Mouse (Mus musculus) midbrain, embryonic 13.5 days (tissue): ENCODE measurements at regions not wholly inside any gene's neighbourhood (a gene's known extent, or its start where the extent isn't known, plus 50 kb on each side); places are given as distances from the start of the nearest gene placed in this dataset.

Experiments used
- ATAC-seq: fragments of 200-750 bp; cut with Nextera tagmentation; 2 replicates; pipeline ENCODE4 v1.8.0; 2017; ENCODE audit warnings: mild to moderate bottlenecking, moderate TSS enrichment, moderate library complexity
- H3K27ac ChIP-seq: fragments of 300-500 bp; sonication (generic); 2 replicates; pipeline ENCODE4 v1.5.1; 2015; ENCODE audit warnings: inconsistent platforms, mild to moderate bottlenecking, moderate library complexity
- H3K27me3 ChIP-seq: fragments of 300-500 bp; sonication (generic); 2 replicates; pipeline ENCODE4 v1.6.1; 2015; ENCODE audit warnings: mild to moderate bottlenecking, inconsistent platforms
- H3K36me3 ChIP-seq: fragments of 300-500 bp; sonication (generic); 2 replicates; pipeline ENCODE4 v1.6.1; 2015; ENCODE audit warnings: mild to moderate bottlenecking, inconsistent platforms
- H3K4me1 ChIP-seq: fragments of 300-500 bp; sonication (generic); replicated peaks from 2 replicates; pipeline ENCODE4 v1.6.1; 2015; ENCODE audit warnings: inconsistent platforms
- H3K4me2 ChIP-seq: fragments of 300-500 bp; sonication (generic); replicated peaks from 2 replicates; pipeline ENCODE4 v1.6.1; 2015; ENCODE audit warnings: moderate library complexity, mild to moderate bottlenecking, inconsistent platforms
- H3K4me3 ChIP-seq: fragments of 300-500 bp; sonication (generic); replicated peaks from 2 replicates; pipeline ENCODE4 v1.5.1; 2015; ENCODE audit warnings: mild to moderate bottlenecking, inconsistent platforms
- H3K9ac ChIP-seq: fragments of 300-500 bp; sonication (generic); replicated peaks from 2 replicates; pipeline ENCODE4 v1.6.1; 2015; ENCODE audit warnings: mild to moderate bottlenecking, inconsistent platforms
- H3K9me3 ChIP-seq: fragments of 300-500 bp; sonication (generic); 2 replicates; pipeline ENCODE4 v1.6.1; 2016; ENCODE audit warnings: mild to moderate bottlenecking, inconsistent platforms
- WGBS: fragments of 180-500 bp; shearing (Covaris S2); methylation state at CpG from one replicate; pipeline ENCODE4 v1.1.7; 2015; 5-methylcytosine and 5-hydroxymethylcytosine counted together

- no peak for ATAC-seq
- Histone ChIP-seq H3K36me3 (no peaks in the 10 kb centered on the region), H3K4me3 (no peak overlapping the region), H3K4me2 (no peak overlapping the region), H3K9ac (no peak overlapping the region), H3K27me3 (no peaks in the 10 kb centered on the region), H3K9me3 (no peaks in the 10 kb centered on the region), H3K27ac (no peak overlapping the region), H3K4me1 (0 out of 2 replicates have a peak, but pooled peaks cover 10% of the 10 kb centered on the region)
These were observed 51.7 kb upstream of the Rasgrf1 start for GRCm38 (mm10) chr9:89858005-89858404.

GRCm38 (mm10) chr9:89850491-89851282 lies 59.0 kb upstream of the Rasgrf1 start:
- Histone ChIP-seq H3K4me3 (no peak overlapping the region), H3K4me1 (no peaks in the 10 kb centered on the region), H3K27me3 (no peaks in the 10 kb centered on the region), H3K27ac (no peak overlapping the region), H3K9me3 (no peaks in the 10 kb centered on the region), H3K4me2 (no peak overlapping the region), H3K9ac (no peak overlapping the region), H3K36me3 (no peaks in the 10 kb centered on the region)
- 89% methylated on average over 10 of the region's 10 CpGs for WGBS
- no peak for ATAC-seq

GRCm38 (mm10) chr9:89849947-89850346 lies 59.8 kb upstream of the Rasgrf1 start:
- WGBS: 93% methylated on average over 3 of the region's 3 CpGs
- no peaks in the 10 kb centered on the region for H3K36me3 ChIP-seq
- H3K27me3 ChIP-seq: no peaks in the 10 kb centered on the region
- no peak for ATAC-seq
- H3K9me3 ChIP-seq: no peaks in the 10 kb centered on the region
- H3K9ac ChIP-seq: no peak overlapping the region
- no peaks in the 10 kb centered on the region for H3K4me1 ChIP-seq
- no peak overlapping the region for H3K27ac ChIP-seq
- H3K4me2 ChIP-seq: no peak overlapping the region
- H3K4me3 ChIP-seq: no peak overlapping the region

DNA sequence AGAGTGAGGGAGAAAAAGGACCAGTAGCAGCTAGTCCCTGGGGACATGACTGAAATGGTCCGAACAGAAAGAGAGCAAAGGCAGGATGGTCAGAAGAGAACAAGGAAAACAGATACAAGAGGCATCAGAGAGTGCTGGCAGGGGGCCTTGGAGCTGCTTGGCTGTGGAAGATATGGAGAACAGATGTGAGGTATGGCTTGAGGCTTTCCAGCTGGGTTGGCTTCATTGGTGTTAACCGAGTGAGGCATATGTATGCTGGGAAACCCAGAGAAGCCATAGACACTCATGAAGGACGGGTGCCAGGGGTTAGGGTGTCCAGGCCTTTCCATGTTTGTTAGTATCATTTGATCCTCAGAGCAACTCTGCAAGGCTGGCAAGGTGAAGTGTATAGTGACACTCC lies 61.1 kb upstream of the Rasgrf1 start:
- Histone ChIP-seq H3K27ac (no peak overlapping the region), H3K4me2 (no peak overlapping the region), H3K9me3 (no peaks in the 10 kb centered on the region), H3K36me3 (no peaks in the 10 kb centered on the region), H3K27me3 (no peaks in the 10 kb centered on the region), H3K9ac (no peak overlapping the region), H3K4me1 (no peaks in the 10 kb centered on the region), H3K4me3 (no peak overlapping the region)
- 78% methylated on average over 3 of the region's 3 CpGs for WGBS
- ATAC-seq: no peak

DNA sequence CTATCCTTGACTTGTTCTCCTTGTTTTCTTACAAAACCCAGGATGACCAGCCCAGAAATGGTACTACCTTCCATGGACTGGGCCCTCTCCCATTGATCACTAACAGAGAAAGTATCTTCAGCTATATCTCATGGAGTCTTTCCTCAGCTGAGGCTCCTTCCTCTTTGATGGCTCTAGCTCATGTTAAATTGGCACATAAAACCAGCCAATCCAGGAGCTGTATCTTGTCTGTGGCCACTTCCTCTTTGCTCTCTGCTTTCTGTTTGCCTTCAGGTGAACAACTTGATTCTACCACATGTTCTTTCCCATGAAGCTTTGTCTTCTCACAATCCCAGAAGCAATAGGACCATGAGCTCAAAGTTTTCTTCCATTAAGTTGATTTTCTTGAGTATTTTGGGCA lies 62.7 kb upstream of the Rasgrf1 start:
- Histone ChIP-seq H3K4me2 (no peak overlapping the region), H3K27ac (no peak overlapping the region), H3K9ac (no peak overlapping the region), H3K4me1 (no peaks in the 10 kb centered on the region), H3K36me3 (no peaks in the 10 kb centered on the region), H3K4me3 (no peak overlapping the region), H3K27me3 (no peaks in the 10 kb centered on the region), H3K9me3 (no peaks in the 10 kb centered on the region)
- no peak for ATAC-seq

DNA sequence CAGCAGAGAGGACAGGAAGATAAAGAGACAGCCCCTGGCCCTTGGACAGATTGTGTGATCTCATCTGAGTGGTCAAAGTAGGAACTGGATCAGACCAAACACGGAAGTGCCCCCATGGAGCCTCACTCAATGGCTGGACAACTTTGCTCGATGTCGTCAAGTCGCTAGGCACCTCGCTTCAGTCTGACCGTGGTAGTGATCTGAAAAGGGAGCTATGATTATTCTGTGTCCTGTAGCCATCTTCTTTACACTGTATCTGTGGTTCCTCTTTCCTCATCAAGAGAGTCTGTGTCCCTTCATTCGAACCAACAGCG lies 67.0 kb upstream of the Rasgrf1 start:
- H3K4me2 ChIP-seq: no peak overlapping the region
- H3K4me3 ChIP-seq: no peak overlapping the region
- no peaks in the 10 kb centered on the region for H3K36me3 ChIP-seq
- no peak overlapping the region for H3K27ac ChIP-seq
- no peaks in the 10 kb centered on the region for H3K9me3 ChIP-seq
- no peak; the same call in 1 of the 2 replicates for ATAC-seq
- WGBS: 90% methylated on average over 8 of the region's 8 CpGs
- H3K9ac ChIP-seq: no peak overlapping the region
- no peaks in the 10 kb centered on the region for H3K4me1 ChIP-seq
- no peaks in the 10 kb centered on the region for H3K27me3 ChIP-seq

GRCm38 (mm10) chr9:89841866-89842775 lies 67.6 kb upstream of the Rasgrf1 start:
- no peak overlapping the region for H3K9ac ChIP-seq
- no peaks in the 10 kb centered on the region for H3K27me3 ChIP-seq
- H3K36me3 ChIP-seq: no peaks in the 10 kb centered on the region
- H3K4me2 ChIP-seq: no peak overlapping the region
- H3K4me1 ChIP-seq: no peaks in the 10 kb centered on the region
- ATAC-seq: peak; percentile 24; the same call in 1 of the 2 replicates
- 66% methylated on average over 12 of the region's 12 CpGs for WGBS
- H3K9me3 ChIP-seq: no peaks in the 10 kb centered on the region
- H3K27ac ChIP-seq: no peak overlapping the region
- H3K4me3 ChIP-seq: no peak overlapping the region

DNA sequence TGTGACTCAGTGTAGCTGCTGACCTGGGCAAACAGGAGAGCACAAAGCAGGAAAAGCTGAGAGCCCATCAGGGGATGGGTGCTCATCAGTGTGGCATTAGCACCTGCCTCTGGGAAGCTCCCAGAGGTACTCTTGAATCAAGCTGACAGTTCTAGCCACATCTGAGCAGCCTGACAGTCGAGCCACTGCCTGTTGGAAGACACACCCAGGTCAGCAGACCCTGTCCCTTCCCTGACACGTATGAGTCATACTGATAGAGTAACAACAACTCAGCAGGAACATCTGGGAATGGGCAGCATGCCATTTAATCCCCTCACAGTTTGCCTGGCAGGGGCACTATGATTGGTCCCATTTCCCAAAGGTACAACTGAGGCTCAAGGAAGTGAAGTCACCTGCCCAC lies 68.3 kb upstream of the Rasgrf1 start:
- Histone ChIP-seq H3K9ac (no peak overlapping the region), H3K36me3 (no peaks in the 10 kb centered on the region), H3K4me2 (no peak overlapping the region), H3K4me3 (no peak overlapping the region), H3K9me3 (no peaks in the 10 kb centered on the region), H3K27ac (no peak overlapping the region), H3K4me1 (no peaks in the 10 kb centered on the region), H3K27me3 (no peaks in the 10 kb centered on the region)
- 63% methylated on average over 2 of the region's 2 CpGs for WGBS
- ATAC-seq: no peak

- ATAC-seq: no peak
- no peak overlapping the region for H3K4me3 ChIP-seq
- no peak overlapping the region for H3K9ac ChIP-seq
- H3K4me1 ChIP-seq: no peaks in the 10 kb centered on the region
- H3K27me3 ChIP-seq: no peaks in the 10 kb centered on the region
- H3K27ac ChIP-seq: no peak overlapping the region
- no peak overlapping the region for H3K4me2 ChIP-seq
- no peaks in the 10 kb centered on the region for H3K9me3 ChIP-seq
- WGBS: 85% methylated on average over 7 of the region's 7 CpGs
- H3K36me3 ChIP-seq: no peaks in the 10 kb centered on the region
These were observed 73.1 kb upstream of the Rasgrf1 start for GRCm38 (mm10) chr9:89836454-89837245.

GRCm38 (mm10) chr9:89833596-89833995 lies 76.1 kb upstream of the Rasgrf1 start:
- H3K4me2 ChIP-seq: no peak overlapping the region
- WGBS: 84% methylated on average over 9 of the region's 9 CpGs

DNA sequence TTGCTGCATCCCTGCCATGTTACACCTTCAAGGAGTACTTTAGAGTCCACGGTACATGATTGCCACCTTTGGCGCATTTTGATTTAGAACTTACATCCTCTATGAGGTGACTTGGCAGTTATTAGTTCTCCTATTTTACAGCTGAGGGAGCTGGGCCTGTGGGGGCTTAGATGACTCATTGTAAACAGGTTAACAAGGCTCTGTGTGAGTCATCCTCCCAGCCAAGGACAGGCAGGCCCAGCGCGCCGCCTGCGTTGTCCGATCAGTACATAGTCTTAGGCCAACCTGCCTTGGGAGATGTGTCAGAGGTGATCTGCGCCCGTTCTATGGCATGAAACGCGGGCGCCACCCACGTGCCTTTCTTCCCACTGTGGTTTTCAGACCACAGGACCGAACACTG lies 77.9 kb upstream of the Rasgrf1 start:
- Histone ChIP-seq H3K27me3 (no peaks in the 10 kb centered on the region), H3K27ac (no peak overlapping the region), H3K9me3 (no peaks in the 10 kb centered on the region), H3K4me2 (no peak overlapping the region), H3K4me1 (no peaks in the 10 kb centered on the region), H3K9ac (no peak overlapping the region), H3K36me3 (no peaks in the 10 kb centered on the region), H3K4me3 (no peak overlapping the region)
- WGBS: 95% methylated on average over 14 of the region's 14 CpGs
- ATAC-seq: no peak

More at GRCm38 (mm10) chr9:89833596-89833995, 76.1 kb upstream of the Rasgrf1 start:
- no peak for ATAC-seq
- Histone ChIP-seq H3K36me3 (no peaks in the 10 kb centered on the region), H3K9ac (no peak overlapping the region), H3K27me3 (no peaks in the 10 kb centered on the region), H3K4me3 (no peak overlapping the region), H3K9me3 (no peaks in the 10 kb centered on the region), H3K27ac (no peak overlapping the region), H3K4me1 (no peaks in the 10 kb centered on the region)

- no peak for ATAC-seq
- Histone ChIP-seq H3K4me2 (no peak overlapping the region), H3K9ac (no peak overlapping the region), H3K27ac (no peak overlapping the region), H3K4me1 (no peaks in the 10 kb centered on the region), H3K36me3 (no peaks in the 10 kb centered on the region), H3K4me3 (no peak overlapping the region), H3K27me3 (no peaks in the 10 kb centered on the region), H3K9me3 (no peaks in the 10 kb centered on the region)
- 92% methylated on average over 5 of the region's 5 CpGs for WGBS
These were observed 81.6 kb upstream of the Rasgrf1 start for GRCm38 (mm10) chr9:89828156-89828555.
